Mouse (Mus musculus) c-Kit-negative CD71-positive TER-119-positive erythroid progenitor cells, embryonic 14.5 days (primary cell): ENCODE data around the gene Adi1.

Experiments used
- DNase-seq: peaks from one replicate; pipeline ENCODE4 v3.0.0-alpha.2; 2013; ENCODE audit warnings: low read depth, low spot score

Adi1 gene

DNA sequence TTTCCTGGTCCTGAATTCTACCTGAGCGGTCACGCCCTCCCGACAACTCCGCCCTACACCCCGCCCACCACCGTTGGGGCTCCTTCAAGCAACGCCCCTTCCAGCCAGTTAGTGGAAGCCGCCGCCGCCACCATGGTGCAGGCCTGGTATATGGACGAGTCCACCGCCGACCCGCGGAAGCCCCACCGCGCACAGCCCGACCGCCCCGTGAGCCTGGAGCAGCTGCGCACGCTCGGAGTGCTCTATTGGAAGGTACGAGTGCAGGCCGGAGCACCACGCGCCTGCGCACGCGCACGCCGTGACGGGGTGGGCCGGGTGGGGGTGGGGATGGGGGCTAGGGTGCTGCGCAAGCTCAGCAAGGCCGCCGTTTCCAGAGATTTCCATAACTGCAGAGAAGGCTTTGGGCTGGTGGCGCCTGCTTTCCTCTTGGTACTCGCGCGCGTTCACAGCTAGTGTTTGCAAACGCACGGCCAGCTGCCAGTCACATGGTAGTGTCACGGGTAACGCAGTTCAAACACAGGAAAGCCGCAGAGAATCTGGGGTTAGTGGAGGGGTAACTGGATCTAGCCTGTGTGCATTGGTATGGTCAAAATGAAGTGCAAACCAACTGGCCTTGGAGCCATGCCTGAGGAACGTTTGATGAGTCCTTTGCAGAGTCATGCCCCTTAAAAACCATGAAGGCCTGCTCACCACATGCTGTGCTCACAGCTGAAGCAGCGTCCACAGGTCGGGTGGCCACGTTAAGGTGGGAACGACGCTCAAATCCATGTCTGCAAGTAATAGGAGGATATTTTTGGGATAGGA lies at the start of gene Adi1:
Gene Adi1 (plus strand): TSS at position 111 of the 804 bp plus-strand sequence.
- peak; percentile 38 for DNase-seq

DNA sequence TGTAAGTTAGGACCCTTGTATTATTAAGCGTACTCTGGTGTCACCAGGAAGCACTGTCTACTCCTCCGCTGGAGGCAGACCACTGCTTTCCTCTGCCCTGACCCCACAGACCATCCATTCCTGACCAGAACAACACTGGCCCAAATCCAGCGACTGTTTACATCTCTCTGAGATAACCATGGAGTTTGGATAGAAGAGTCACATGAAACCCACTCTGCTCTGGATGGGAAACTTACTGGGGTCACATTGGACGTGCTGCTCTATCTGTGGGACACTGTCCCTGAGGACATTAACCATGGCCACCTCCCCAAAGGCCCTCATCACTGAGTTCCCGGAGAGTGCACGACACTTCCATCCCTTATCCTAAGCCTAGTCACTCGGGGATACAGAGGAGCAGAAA lies 49.6 kb upstream of the Adi1 start:
- no peak for DNase-seq

DNA sequence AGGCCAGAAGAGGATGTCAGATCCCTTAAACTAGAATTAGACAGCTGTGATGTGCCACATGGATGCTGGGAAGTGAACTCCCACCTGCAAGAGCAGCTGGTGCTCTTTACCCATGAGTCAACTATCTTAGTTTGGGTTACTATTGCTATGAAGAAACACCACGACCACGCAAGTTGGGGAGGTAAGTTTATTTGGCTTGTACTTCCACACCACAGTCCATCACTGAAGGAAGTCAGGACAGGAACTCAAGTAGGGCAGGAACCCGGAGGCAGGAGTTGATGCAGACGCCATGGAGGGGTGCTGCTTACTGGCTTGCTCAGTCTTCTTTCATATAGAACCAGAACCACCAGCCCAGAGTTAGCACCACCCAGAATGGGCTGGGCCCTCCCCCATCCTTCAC lies 47.9 kb upstream of the Adi1 start:
- no peak for DNase-seq

DNA sequence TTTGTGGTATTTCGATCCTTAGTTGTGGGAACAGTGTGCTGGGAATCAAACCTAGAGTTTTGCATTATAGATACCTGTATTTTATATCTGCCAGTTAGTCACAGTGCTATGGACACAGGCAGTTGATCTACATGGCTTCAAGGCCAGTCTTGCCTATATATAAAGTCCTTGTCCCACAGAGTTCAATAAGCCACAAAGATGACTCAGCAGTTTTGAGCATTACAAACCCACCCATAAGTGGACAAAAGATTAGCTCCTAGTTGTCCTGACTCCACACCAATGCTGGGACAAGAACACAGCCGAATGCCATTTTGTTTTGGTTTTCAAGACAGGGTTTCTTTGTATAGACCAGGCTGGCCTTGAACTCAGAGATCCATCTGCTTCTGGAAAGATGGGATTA lies 46.6 kb upstream of the Adi1 start:
- DNase-seq, result no peak

DNA sequence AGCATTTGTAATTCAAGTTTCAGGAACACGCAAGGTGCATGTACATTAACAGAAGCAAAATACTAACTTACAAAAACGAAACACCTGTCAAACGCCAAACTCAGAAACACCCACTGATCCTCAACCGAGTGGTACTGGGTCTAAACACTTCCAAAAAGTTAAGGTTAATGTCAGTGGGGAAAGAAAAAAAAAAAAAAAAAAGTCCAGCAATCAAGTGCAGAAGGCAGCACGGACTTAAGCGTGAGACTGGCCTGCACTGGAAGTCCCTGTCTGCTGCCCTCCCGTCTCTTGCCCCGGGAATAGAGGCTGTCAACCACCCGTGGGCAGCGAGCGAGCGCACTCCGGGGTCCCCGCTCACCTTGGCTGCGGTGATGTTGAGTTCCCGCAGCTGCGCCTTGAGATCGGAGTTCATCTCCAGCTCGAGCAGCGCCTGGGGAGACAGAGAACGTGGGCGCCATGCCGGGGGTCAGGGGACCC lies 39.9 kb upstream of the Adi1 start:
- no peak for DNase-seq

DNA sequence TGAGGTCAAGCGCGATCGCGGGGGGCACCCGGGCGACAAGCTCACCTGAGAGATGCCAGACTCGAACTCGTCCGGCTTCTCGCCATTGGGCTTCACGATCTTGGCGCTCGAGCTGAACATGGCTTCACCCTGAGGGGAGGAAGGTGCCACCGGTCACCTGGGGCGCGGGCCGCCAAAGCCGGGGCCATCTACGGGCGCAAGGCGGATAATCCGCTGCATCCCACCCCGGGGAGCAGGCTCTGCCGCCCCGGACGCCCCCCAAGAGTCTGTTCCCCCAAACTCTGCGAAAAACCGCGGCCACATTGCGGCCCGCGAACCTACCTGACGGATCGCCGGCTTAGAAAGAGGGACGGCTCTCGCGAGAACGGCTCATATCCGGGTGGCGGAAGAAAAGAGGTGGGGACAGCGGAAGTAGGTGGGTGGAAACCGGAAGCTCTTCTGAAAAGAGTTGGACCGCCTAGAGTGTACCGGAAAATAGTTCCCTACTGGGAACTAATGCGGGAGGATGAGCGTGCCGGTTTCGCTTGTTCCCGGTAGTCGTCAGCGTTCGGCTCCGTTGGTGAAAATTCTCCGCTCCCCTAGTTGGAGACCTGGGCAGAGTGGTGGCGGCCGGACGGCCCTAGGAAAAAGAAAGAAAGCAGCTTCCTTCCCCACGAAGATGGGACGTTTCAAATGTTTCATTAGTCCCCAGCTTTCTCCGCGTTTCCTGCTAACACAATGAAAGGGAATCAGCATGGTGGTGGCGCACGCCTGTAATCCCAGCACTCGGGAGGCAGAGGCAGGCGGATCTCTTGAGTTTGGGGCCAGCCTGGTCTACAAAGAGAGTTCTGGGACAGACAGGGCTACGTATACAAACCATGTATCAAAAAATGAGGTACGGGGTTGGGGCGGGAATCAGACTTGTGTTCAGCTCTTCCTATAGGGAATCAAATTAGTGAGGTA lies 39.2 kb upstream of the Adi1 start, which contains the start of gene Rps7:
Gene Rps7 (minus strand): TSS at position 419 of the 942 bp plus-strand sequence.
- DNase-seq, result peak; percentile 92

DNA sequence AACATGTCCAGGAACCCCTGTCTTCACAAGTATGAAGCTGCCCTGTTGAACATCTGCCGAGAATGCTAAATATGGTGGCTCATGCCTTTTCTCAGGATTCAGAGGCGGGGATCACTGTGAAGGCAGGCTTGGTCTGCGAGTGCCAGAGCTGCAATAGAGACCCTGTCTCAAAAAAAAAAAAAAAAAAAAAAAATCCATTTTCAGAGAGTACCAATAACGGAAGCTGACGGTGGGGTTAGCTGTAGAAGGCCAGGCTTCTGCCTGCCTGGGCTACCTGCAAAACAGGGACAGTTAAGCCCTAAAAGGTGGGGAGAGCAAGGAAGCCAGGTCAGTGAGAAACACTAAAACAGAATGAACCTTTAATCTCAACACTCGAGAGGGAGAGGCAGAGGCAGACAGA lies 38.5 kb upstream of the Adi1 start:
- no peak for DNase-seq

DNA sequence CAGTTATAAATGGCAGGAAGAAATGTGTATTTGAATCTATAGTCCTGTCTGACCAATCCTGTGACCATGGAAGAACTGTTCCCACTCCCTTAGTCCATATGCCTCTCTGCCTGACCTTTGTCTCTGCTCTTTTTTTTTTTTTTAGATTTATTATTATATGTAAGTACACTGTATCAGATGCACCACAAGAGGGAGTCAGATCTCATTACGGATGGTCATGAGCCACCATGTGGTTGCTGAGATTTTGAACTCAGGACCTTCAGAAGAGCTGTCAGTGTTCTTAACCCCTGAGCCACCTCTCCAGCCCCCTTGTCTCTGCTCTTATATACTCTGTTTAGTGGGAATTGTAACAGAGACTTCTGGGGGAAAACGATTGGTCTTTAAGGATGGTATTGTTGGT lies 36.3 kb upstream of the Adi1 start:
- DNase-seq, result no peak

DNA sequence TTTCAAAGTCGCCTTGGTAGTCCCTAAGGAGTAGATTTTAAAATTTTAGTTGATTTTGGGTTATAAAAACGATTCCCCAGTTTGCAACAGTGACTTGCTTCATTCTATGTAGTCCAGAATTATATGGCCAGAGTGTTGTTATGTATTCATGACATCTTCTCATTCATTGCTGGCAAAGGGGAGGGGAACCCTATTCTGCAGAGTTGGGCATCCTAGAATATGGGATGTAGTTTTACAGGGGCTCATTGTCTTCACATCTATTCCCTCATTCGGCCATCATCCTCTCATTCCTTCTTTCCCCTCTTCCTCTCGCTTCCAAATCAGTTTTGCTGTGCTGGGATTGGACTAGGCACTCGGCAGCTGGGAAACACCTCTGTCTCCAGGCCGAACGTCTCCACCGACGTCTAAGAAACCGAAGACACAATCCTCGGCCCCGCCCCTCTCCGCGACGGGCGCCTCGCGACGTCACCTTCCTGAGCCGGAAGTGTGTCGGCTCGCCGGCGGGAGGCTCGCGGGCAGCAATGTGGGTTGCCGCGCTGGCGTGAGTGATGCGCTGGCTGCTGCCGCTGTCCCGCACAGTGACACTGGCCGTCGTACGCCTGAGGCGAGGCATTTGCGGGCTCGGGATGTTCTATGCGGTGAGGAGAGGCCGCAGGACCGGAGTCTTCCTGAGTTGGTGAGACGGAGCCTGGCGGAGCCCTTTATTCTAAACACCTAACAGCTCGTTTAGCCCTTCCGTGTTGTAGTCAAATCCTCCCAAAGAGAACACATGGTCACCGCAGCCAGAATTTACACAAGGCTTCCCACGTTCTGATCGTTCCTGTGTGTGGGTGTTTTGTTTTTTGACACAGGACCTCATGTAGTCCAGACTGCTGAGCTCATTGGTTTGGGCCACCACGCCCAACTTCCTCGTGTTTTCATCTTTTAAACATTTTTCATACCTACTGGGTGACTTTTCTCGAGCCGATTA lies 25.6 kb upstream of the Adi1 start, which contains the start of gene Rnaseh1:
Gene Rnaseh1 (plus strand): TSS at position 462 of the 970 bp plus-strand sequence.
- peak; percentile 74 for DNase-seq

DNA sequence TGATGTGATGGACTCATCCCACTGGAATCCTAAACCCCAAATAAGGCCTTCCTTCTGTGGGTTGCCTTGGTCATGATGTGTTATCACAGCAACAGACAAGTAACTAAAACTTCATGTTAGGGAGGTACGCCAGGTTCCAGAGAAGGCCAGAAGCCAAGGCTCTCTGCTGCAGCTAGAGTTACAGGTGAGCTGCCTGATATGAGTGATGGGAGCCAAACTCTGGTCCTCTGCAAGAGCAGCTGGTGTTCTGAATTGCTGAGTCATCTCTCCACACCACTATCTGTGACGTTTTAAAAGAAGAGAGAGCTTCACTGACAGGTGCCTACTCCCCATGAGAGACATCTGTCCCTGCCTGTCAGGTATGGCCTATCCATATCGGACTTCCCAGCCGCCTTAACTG lies 12.4 kb upstream of the Adi1 start:
- DNase-seq, result no peak

DNA sequence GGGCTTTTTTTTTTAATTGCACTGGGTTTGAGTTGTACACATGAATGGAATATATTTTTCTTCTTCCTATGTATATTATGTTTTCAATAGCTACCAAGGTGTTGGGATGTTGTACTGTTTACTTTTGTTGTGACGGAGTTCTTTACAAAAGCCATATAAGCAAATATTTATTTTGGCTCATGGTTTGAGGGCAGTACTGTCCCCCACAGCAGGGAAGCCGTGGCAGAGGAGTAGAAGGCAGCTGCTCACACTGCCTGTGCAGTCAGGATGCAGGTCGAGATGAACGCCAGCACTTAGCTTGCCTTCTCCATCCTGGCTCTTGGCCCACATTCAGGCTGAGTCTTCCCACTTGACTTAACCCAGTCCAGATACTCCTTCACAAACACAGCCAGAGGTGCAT lies 8.3 kb upstream of the Adi1 start:
- no peak for DNase-seq

DNA sequence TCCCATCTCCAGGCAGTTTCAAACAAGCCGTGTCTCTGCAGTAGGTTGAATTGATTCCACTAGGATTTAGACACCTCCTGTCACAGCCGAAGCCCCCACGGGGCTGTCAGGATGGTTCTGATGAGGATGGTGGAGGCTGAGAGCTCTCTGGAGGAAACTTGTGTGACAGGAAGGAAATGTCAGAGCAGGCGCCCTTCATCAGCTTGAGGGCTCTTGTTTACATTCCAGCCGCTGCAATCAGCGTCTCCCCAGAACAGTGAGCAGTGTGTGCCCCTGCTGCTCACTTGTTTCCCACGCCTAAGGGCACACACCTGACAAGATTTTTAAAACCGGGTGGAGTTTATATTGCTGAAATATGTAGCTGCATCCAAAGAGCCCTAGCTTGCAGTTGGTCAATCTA lies 7.7 kb upstream of the Adi1 start:
- no peak for DNase-seq

DNA sequence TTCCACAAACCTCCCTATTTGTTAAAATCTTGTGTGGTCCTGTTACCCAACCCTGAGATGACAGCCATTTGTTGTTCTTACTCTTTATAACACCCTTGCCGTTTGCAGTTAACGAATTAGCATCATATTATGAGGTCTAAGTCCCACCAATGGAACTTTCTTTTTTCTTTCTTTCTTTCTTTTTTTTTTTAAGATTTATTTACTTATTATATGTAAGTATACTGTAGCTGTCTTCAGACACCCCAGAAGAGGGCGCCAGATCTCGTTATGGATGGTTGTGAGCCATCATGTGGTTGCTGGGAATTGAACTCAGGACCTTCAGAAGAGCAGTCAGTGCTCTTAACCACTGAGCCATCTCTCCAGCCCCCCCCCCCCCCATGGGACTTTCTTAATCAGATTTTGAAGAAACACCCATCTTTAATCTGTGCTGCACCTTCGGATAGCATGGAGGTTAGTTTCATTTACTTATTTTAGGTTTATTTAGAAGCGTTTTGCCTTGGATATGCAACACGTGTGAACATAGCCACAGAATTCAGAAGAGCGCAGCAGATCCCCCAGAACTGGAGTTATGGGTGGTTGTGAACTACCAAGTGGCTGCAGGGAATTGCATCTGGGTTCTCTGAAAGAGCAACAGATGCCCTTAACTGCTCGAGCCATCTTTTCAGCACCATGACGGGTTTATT lies 852 bp upstream of the Adi1 start:
- DNase-seq, result no peak

DNA sequence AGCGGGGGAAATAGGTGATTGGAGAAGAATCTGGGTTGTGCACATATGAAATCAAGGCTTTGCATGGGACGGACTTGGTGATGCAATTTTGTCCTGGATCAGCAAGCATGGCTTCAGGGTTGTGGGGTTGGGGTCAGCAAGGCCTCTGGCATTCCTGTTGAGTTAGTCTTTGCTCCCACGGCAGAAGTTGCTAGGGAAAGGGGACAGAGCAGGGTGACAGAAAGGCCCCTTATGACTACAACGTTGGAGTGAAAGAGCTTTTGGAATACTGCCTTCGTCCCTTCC lies 836 bp downstream of the Adi1 start:
- DNase-seq, result no peak

DNA sequence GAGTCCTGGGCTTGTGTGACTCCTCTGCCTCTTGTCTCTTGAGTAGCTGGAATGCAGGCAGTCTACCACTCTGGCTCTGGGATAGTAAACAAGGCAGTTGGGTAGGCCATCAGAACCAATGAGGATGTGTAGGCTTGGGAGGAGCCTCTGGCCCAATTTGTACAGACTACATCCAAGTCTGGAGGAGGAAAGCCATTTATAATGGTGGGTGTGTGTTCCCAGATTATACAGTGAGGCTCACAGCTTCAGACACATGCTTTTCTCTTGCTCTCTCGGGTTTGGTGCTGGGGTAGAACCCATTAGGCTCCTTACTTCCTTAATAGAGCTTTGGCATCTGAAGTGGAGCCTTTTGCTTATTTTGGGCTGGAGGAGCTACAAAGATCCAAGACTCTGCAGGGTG lies 9.6 kb downstream of the Adi1 start:
- no peak for DNase-seq

DNA sequence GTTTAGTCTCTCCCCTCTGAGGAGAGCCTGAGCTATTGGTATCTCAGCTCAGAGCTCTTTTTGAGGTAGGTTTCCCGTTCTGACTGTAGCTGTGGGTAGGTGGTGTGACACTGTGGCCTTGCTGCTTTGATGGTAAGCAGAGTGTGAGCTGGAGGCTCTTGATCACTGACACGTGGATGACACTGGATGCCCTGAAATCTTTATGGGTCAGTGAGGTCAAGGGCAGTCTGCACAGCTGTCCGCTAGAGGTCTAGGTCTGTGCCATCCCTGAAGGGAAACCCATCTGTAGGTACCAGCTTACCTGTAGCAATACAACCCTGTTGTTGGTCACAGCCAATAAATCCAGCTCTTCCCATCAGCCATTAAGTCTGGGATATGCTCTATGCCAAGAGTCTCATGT lies 10.7 kb downstream of the Adi1 start:
- no peak for DNase-seq

DNA sequence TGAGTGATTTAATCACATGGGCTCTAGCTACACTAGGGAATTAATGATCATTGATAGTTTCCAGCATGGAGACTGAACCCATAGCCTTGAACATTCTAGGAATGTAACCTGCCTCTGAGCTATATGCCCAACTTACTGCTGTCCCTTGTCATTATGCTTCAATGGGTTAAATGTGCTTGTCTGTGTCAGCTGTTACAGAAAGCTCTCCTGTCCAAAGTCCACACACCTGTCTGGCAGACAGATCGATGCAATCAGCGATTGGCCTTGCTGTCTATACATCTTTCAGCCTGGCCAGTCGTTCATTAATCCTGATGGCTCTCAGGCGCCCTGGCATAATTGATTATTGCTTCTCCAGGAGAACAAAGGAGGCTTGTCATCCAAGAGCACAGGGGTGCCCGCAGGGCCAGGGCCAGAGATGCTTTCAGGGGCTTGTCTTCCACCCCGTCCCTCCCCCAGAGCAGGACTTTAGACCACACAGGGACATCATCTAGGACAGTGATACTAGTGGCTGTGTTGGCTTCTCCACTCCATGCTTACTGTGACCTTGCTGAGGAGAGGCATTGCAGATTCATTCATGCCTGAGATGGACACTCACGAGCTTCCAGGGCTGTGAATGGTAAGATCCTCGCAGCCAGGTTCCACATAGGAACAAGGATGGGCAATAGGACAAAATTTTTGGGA lies 11.3 kb downstream of the Adi1 start:
- DNase-seq, result no peak

DNA sequence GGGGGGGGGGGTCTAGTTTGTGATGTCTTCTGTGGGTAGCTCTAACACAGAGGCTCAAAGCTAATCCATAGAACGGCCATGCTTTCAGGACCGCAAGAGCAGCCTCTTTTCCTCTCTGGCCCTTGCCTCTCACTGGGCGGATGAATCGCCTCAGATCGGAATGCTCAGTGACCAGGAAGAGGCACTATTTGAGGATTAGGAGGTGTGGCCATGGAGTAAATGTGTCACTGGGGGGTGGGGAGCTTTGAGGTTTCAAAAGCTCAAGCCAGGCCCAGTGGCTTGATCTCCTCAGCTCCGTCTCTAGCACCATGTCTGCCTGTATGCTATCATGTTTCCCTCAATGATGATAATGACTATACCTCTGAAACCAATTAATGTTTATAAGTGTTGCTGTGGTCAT lies 14.0 kb downstream of the Adi1 start:
- no peak for DNase-seq

DNA sequence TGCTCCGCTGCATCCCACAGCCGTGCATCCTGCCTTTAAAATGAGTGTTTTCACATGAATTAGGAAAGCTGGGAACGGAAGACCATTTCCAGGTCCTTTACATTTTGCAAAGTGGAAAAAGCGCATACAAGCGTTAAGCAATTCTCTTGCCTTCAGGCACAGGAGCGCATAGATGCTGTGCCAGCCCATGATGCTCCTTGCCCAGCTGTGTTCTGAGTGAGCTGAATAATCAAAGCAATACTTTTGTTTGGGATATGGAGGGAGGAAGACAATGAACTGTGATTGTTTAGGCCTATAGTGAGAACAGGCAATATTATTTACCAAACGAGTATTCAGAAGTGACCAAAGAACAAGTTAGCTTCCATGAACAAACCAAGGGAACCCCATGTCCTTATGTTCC lies 15.7 kb downstream of the Adi1 start:
- no peak for DNase-seq

DNA sequence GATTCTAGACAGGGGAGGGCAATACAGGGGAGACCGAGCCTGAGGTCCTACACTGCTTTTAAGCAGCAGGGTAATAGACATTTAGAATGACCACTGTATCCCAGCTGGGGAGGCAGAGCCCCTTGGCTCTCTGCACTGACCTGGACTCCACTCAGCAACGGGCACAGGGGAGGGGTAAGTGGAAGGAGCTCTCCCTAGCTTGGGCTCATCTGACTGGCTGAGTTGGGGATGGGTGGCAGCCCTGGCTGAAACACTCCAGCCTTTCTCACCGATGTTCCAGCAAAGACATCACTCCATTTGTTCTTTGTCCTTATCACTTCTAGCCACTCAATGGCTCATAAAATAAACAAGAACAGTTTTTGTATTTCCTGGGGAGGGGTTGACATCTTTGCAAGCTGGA lies 18.7 kb downstream of the Adi1 start:
- no peak for DNase-seq
